Mouse (Mus musculus): Measurements from ENCODE around the gene Foxd2.

Gene Foxd2

DNA sequence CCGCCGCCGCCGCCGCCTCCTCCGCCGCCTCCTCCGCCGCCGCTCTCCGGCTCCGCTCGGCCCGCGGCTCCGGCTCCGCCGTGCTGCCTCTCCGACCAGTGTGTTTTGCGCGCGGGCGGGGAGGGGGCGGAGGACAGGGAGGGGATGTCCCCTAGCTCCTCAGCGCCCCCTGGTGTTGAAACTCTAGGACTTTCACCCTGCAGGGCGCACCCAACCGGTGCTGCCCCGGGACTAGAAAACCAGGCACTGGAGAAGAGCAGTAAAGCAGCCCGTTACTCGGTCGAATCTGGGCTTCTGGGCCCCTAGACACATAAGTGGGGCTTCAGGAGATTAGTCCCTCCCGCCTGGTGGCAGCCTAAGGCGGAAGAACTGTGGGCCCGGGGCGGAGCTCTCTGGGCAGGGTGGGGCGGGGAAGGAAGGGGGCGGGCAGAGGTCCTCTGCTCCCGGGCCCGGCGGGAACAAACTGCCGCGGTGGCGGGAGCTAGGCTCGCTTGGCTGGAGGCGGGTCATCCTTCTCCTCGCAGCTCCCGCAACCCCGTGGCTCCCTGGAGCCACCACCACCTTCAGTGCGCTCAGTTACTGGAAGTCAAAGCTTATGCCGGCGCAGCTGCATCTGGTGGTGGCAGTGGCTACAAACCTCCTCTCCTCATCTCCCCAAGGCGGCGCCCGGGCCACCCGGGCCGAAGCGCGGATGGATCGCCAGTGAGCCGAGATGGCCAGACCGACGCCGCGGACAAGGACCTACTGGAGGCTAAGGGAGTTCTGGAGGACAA is at the start of gene Foxd2:
Gene Foxd2, minus strand, starts transcription at position 45 of the 773 bp plus-strand sequence.
- in situ Hi-C loops (cut with MboI, MseI): no loop called here

DNA sequence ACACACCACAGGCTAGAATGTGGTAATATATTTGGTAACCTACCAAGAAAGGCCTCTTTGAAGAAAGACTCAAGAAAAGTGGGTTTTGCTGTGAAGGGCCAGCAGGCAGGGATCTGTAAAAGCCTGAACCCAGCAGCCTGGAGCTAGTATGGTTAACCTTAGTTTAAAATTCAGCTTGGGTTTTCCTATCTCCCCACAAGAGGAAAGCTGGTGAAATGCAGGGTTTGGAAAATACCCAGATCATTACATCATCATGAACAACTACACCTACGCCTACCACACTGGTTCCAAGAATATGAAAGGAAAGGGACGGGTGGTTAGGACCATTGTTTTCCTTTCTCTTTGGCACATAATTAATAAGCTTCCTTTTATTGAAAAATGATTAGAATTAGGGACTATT is 49.6 kb upstream of the Foxd2 start:
- in situ Hi-C loops (cut with MboI, MseI): no loop called here

DNA sequence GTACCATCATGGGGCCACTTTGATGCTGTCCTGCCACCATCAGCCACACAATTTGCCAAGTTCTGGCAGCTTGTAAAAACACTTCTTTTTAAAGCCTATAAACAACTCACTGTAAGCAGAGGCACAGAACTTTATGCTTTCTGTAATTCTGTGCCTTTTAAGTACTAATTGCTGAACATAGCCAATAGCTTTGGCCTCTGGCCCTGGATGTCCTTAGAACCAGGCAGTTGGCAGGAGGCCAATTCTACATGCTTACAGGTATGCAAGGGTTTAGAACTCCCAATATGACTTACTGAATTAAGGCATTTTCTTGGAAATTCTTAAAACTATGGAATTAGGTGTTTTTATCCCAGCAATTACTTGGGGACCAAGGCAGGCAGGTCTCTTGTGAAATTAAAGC is 48.7 kb upstream of the Foxd2 start:
- in situ Hi-C loops (cut with MboI, MseI): no loop called here

DNA sequence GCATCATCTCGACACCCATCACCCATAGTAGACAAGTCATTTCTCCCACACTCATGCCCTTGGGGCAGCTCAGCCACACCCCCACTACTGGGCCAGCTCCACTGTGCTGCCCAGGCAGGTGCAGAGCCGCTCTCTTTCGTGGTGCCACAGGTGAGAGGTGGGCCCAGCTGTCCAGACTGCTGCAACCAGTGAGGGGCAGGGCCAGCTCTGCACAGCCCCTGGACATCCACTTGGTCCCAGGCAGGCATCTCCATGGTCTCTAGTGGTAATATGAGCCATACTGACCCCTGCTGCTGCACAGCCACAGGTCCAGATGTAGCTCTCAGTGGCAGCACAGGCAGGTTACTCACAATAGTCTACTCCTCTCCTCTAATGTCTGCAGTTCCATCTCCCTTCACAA is 44.5 kb upstream of the Foxd2 start:
- in situ Hi-C loops (cut with MboI, MseI): no loop called here

DNA sequence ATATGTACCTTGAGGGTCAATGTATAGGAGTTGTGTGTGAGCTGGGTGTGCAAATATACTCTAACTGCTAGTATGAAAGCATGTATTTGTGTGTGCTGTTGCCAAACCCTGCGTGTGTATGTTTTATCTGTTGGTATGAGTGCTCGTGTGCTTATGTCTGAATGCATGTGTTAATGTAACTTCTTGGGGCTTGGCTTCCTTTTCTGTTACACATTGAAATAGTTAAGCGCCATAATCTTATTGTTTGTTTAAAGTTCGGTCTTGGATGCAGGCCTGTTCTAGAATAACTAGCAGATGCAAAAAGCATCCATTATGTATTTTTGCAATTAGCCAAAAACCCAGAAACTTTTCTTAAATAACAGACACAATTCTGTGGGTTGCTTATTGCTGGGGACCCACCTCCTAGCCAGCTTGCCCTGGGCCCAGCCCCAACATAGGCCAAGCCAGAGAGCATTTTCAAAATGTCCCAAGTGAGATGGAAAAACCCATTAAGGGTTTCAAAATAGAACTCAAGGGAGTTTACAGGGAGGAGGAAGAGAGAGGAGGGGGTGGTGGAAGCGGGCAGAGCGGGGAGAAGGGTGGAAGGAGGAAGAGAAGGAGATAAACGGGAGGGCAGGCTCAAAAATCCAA is 39.3 kb upstream of the Foxd2 start:
- in situ Hi-C loops (cut with MboI, MseI): loop anchor here (5.0 kb wide), 1 partner anchor 271 kb away; no protein-coding TSS in a partner anchor

DNA sequence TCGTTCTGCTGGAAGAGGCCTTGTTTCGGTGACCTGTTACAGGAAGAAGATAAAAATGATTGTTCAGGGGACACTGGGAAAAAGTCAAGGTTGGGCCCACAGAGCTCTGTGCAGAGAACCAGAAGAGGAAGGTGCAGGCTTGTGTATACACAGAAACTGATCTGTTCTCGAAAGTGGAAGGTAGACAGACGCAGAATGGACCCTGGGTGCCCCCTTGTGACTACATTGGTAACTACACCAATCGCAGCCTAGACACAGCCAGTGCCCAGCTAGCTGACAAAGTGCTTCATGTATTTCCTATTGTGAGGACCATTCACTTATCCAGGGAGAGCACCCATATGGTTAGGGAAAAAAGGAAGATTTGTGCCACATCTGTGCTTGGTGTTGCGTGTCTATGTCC is 38.7 kb upstream of the Foxd2 start:
- in situ Hi-C loops (cut with MboI, MseI): loop anchor here (5.0 kb wide), 1 partner anchor 270 kb away; no protein-coding TSS in a partner anchor

DNA sequence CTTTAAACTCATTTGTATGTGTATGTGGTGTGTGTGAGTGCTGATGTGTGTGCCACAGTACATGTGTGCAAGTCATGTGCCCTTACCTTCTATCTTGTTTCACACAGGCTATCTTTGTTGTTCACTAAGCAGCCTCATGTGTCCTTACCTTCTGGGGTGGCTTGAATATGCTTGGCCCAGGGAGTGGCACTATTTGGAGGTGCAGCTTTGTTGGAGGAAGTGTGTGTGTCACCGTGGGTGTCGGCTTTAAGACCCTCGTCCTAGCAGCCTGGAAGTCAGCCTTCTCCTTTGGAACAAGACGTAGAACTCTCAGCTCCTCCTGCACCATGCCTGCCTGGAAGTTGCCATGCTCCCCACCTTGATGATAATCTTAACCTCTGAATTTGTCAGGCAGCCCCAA is 37.7 kb upstream of the Foxd2 start:
- in situ Hi-C loops (cut with MboI, MseI): loop anchor here (5.0 kb wide), 1 partner anchor 269 kb away; no protein-coding TSS in a partner anchor

DNA sequence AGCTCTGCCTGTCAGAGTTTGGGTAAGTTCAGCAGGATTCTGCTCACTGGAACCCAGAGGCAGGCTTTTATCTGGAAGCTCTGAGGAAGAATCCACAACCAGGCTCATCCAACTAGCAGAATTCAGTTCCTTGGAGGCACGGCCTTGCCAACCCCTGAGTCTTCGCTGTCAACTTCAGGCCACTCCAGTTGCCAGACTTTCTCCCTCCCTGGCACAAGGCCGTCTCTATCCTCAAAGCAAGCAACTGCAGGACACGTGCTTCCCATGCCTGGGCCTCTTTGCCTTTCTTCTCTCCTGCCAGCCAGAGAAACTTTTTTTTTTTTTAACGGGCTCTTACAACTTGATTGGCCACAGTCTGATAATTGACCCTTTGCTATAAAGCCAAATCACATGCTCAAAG is 36.3 kb upstream of the Foxd2 start:
- in situ Hi-C loops (cut with MboI, MseI): loop anchor here (5.0 kb wide), 1 partner anchor 268 kb away; no protein-coding TSS in a partner anchor

DNA sequence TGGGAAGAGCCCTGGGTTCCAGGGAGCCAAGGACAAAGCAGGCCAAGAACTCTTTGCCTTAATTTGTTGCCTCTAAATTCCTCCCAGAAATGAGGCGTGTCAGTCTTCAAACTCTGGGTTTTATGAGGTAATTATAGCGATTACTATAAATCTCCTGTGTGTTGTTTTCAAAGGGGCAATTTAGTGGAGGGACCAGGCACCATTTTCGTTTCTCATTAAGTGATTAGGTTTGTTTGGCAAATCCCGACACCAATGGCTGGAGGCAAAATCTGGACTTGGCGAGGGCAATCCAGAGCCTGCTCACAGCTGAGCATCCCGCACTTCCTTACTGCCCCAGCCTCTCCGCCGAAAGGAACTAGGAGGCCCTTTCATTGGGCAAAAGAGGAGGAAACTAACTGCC is 33.9 kb upstream of the Foxd2 start:
- in situ Hi-C loops (cut with MboI, MseI): no loop called here

DNA sequence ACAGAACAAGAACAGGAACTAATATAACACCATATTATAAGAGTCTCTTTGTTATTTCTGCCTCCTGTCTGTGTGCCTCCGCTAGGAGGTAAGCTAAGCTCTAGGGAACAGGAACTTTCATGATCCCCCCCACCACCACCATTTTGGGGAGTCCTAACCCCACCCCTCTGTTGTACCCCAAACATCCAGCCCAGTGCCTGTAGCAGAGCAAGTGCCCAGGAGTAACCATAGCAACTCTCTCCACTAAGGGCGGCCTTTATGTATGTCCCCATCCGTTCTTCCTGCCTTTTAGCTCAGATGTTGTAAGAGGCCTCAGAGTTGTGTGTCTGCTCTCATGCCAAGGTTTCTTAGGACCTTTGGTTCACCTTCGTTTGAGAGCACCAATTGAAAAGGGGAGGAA is 33.4 kb upstream of the Foxd2 start:
- in situ Hi-C loops (cut with MboI, MseI): no loop called here

DNA sequence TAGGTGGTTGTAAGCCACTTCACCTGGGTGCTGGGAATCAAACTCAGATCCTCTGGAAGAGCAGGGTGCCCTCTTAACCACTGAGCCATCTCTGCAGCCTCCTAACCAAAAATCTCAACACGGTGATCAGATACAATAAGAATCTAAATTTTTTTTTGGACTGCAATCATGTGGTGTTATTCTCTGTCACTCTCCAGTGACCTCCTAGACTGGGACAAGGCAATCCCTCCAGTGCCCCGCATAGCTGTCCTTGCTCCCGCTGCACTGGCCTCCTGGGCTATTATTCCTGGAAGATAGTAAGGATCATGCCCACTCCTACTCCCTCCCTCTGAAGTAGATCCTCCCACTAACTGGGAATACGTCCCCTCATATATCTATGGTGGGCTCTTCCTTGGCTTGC is 32.6 kb upstream of the Foxd2 start:
- in situ Hi-C loops (cut with MboI, MseI): no loop called here

DNA sequence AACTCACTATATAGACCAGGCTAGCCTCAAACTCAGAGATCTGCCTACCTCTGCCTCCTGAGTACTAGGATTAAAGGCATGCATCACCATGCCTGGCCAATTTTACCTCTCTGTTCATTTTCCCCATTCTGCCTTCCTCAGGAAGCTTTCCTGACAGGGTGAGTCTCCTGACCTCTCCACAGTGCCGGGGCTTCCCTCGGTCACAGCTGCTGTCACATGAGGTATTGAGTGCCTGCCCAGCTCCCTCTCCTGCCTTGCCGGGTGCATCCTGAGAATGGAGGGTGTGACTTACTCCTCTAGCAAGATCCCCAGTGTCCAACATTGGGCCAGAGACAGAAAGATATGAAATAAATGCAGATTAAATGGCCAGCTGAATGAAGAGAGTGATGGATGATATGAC is 29.6 kb upstream of the Foxd2 start:
- in situ Hi-C loops (cut with MboI, MseI): no loop called here

DNA sequence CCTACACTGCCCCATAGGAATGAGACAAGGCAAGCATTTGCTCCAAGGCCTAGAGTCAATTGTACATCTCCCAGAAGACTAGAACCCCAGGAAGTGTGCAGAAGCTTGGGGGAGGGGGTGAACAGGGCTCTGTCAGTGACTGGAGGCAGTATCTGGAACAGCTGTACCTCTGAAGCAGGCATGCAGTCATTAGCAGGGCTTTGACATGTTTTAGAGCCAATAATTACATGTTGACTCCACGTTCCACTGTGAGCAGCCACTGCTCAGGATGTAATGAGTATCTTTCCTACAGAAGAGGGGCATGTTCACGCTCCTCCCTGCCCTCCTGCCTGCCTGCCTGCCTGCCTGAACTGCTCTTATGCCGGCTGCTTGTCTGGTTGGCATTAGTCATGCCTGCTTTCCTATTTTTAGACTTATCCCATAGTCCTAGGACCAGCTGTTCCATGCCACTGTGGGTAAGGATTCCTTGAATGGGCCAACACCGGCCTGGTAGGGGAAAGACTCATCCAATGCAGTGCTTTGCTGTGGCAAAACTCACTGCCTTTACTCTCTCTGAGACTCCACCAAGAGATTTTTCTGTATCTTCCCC is 28.9 kb upstream of the Foxd2 start:
- in situ Hi-C loops (cut with MboI, MseI): no loop called here

DNA sequence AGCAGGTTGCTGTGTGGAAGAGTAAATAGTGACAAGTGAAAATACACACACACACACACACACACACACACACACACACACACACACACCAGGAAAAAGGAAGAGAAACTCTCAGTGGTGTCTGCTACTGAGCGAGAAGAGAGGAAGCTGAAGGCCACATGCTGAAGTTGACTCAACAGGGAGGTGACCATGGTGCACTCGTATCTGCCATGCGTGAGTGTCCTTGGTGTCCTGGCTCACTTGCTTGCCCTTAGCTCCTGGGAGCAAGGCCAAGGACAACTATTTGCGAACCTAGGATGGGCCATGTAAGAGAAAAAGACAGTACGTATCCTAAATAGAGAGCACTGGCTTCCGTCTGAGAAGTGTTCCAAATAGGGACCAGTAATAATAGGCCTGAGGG is 25.5 kb upstream of the Foxd2 start:
- in situ Hi-C loops (cut with MboI, MseI): no loop called here

DNA sequence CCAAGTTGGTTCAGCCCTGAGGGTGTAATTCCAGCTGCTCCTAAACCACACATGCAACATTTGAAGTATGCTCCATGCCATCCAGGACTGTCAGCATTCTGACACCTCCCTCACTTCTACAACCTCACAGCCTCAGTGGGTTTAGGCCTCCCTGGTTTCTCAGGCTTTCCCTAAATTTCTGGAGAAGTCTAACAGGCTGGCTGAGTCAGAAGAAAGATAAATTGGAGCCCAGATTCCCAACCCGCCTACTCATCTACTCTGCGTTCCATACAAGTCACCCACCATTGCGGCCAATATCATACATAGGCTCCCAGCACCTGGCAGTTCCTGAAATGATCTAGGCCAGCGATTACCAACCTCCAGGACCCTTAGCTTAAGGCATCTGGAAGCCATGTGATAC is 24.1 kb upstream of the Foxd2 start:
- in situ Hi-C loops (cut with MboI, MseI): no loop called here

DNA sequence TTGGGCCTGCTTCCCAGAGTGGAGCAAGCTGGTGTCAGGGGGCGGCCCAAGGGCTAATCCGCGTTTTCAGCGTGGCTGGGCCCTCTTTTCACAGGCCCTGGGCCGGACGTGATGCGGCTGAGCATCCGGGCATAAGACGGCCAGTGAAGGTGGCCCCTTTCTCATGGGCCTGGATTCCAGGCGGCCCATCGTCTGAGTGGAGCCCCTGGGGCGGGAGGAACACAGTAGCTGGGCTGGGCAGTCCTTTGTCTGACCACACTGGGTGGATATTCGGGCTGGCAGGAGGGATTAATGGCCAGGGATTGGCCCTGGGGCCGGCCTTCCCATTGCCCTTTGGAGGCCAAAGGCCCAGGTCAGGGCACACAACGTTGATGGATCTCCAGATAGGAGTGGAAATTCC is 20.5 kb upstream of the Foxd2 start:
- in situ Hi-C loops (cut with MboI, MseI): no loop called here

DNA sequence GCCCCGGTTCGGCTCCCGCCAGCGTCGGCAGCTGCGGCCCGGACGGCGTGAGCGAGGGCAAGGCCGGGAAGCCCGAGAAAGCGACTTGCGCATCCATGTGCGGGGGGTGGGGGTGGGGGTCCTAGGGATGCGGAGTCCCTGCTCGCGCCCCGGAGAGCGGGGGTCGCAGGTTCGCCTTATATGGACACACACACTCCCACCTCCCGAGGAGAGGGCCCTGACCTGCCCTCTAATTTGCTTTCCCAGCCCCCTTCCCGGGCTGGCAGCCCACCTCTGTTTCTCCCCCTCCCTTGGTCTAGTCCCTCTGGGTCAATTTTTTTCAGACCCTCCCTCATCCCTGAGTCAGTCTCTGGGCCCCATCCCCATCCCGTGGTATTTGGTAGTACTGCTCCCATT is 17.2 kb upstream of the Foxd2 start, which contains the start of gene Foxe3:
Gene Foxe3, minus strand, starts transcription at position 97 of the 396 bp plus-strand sequence.
- in situ Hi-C loops (cut with MboI, MseI): no loop called here

DNA sequence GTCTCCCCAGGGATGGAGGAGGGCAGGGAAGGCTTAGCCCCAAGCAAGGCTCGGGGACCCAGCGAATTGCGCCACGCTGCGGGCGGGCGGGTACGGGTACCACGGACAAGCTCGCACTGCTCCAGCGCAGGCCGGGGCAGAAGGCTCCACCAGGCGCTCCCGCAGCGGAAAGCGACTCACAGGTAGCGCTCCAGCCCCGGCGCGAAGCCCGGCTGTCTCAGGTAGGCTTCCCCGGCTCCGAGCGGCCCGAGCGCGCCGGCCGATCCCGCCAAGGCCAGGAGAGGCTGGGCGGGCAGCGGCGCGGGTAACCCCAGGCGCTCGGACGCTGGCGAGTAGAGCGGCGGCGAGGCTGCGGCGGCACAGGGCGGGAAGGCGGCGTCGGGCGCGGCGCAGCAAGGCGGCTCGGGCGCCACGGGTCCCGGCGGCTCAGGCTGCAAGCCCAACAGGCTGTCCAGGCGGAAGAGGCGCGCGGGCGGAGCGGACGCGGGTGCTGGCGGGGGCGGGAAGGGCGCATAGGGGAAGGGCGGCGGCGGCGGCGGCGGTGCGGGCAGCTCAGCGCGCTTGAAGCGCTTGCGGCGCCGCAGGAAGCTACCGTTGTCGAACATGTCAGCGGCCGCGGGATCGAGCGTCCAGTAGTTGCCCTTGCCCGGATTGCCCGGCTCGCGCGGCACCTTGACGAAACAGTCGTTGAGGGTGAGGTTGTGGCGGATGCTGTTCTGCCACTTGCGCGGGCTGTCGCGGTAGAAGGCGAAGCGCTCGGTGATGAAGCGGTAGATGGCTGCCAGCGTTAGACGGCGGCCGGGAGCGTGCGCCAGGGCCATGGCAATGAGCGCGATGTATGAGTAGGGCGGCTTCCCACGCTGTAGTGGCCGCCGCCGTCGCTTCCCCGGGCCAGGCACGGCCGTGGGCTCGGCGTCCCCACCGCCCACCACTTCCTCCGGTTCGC is 16.6 kb upstream of the Foxd2 start:
- in situ Hi-C loops (cut with MboI, MseI): no loop called here

DNA sequence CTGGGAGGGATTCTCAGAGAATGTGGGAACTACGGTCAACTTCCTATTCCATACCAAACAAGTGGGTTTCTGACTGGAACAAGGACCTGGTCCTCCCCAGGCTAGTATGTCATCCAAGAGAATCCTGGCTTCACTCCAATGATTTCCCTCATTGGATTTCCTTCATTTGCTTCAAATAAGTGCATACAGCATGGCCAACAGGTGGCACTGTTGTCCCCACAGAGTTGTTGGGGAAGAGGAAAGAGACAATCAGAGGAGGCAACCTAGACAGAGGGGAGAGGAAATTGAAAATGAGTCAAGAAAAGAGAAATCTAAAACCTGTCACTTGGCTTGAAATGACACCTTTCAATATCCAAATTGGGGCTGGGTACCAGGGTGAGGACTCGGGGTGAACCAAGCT is 8.4 kb upstream of the Foxd2 start:
- in situ Hi-C loops (cut with MboI, MseI): no loop called here

DNA sequence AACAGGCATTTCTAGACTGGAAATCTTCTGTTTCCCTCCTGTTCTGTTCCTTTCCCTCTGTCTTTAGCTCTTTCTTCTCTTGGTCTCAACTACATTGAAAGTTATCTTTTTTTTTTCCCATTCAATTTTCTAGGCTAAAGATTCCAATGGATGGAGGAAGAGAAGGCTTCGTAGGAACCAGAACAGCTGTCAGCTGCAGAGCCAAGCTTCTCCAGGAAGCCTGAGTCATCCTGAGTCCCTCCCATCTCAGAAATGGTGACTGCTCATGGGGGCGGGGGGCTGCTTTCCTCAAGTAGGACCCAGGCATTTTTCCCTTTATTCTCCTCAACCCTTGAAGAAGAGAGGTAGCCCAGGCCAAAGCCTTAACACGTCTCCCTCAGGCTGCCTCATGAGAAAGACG is 7.4 kb upstream of the Foxd2 start:
- in situ Hi-C loops (cut with MboI, MseI): no loop called here

DNA sequence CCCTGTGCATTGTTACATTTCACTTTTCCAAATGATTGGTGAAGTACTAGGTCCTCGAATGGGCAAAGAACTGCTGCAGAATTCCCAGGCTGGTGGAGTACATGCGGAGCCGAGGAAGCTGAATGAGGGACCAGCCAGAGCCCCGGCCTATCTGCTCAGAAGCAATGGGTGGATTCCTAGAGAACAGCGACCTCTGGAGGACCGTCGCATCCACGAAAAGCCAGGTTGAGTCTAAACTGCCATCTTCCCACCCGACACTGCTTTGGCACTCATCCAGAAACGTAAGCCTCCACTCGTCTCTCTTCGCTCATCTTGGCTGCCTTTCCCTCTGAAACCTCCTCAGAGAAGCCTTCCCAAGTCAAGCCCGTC is 4.9 kb upstream of the Foxd2 start:
- in situ Hi-C loops (cut with MboI, MseI): no loop called here

Measured in regulatory T cell (primary cell).